Mouse (Mus musculus) heart, postnatal 14 days (tissue): Measurements from ENCODE around the gene Ptgir. TPM values are rescaled to one million over a fixed set of nuclear protein-coding genes. Genes with fewer than 3 reads are reported as not detected.
"Not testable (repeated sequence)": the region's sequence is repeated elsewhere in the genome, so short reads cannot be mapped to it uniquely, and the experiment has no call there.

Experiments used
- DNase-seq, 2 experiments: peaks; one replicate each; pipeline ENCODE4 v3.0.0; 2021 to 2022
- intact Hi-C: fragments of 180-260 bp; cut with DNase I; formaldehyde crosslinking; loops from one replicate; pipeline ENCODE4 v1.15.1; 2025
- total RNA-seq, 2 experiments: library from RNA; stranded (reverse); gene quantifications; 2 replicates each; pipeline ENCODE4 v1.2.3; 2021

The Ptgir gene
- total RNA-seq, 2 experiments from 2014 or later, result 1.4 to 1.6 TPM

- intact Hi-C loops, result loop anchor here (1.0 kb wide), 4 partner anchors 20 to 115 kb away; no protein-coding TSS in a partner anchor
- DNase-seq, result peak; percentile 79 to 85
Measured at GRCm38 (mm10) chr7:16950861-16951635, 44.8 kb downstream of the Ptgir start.

- DNase-seq, intact Hi-C loops: not testable (repeated sequence)
Measured at GRCm38 (mm10) chr7:16953776-16954175, 47.5 kb downstream of the Ptgir start.

- intact Hi-C loops, result no loop called here
- DNase-seq, result no peak
Measured at GRCm38 (mm10) chr7:16955712-16956111, 49.4 kb downstream of the Ptgir start.

- DNase-seq, result no peak
- intact Hi-C loops, result no loop called here
Measured at GRCm38 (mm10) chr7:16956410-16957265, 50.3 kb downstream of the Ptgir start.

- no peak for DNase-seq
- intact Hi-C loops, result no loop called here
Measured at GRCm38 (mm10) chr7:16959539-16960187, 53.4 kb downstream of the Ptgir start, which contains the start of gene Pnmal1. Pnmal1 (plus strand) TSS chr7:16959679.

Other genes with a start within 250 kb of the Ptgir start
- not detected for gene Ceacam15, start 230.8 kb upstream of the Ptgir start, total RNA-seq
- gene Ceacam9, start 184.6 kb upstream of the Ptgir start, total RNA-seq, result not detected
- gene Ap2s1, start 168.1 kb upstream of the Ptgir start, total RNA-seq, result 100 to 1,000 TPM in 1 of 2 experiments, 10 to 100 TPM in 1; 89.4 to 102 TPM
- 10 to 100 TPM; 26.5 to 35.4 TPM for gene Slc1a5, start 125.2 kb upstream of the Ptgir start, total RNA-seq
- 10 to 100 TPM; 65.3 to 69.1 TPM for gene Strn4, start 90.6 kb upstream of the Ptgir start, total RNA-seq
- gene Fkrp, start 89.8 kb upstream of the Ptgir start, total RNA-seq, result 10 to 100 TPM; 42.8 to 45.5 TPM
- 10 to 100 TPM; 35.3 to 35.9 TPM for gene Prkd2, start 63.6 kb upstream of the Ptgir start, total RNA-seq
- gene Dact3, start 31.2 kb upstream of the Ptgir start, total RNA-seq, result 10 to 100 TPM; 18.6 to 19.0 TPM
- under 1 TPM; 0.81 to 0.98 TPM for gene Gng8, start 14.7 kb upstream of the Ptgir start, total RNA-seq
- 100 to 1,000 TPM; 228 to 250 TPM for gene Calm3, start 17.6 kb downstream of the Ptgir start, total RNA-seq
- gene Pnmal2, start 38.2 kb downstream of the Ptgir start, total RNA-seq, result 1 to 10 TPM; 3.6 to 4.0 TPM
- not detected for gene Pnmal1, start 53.2 kb downstream of the Ptgir start, total RNA-seq
- under 1 TPM; 0.07 TPM for gene Gm42372, start 76.6 kb downstream of the Ptgir start, total RNA-seq
- 10 to 100 TPM in 1 of 2 experiments, 1 to 10 TPM in 1; 9.8 to 10.3 TPM for gene Ccdc8, start 86.2 kb downstream of the Ptgir start, total RNA-seq
- 100 to 1,000 TPM; 101 to 108 TPM for gene Ppp5c, start 121.4 kb downstream of the Ptgir start, total RNA-seq
- gene Hif3a, start 155.9 kb downstream of the Ptgir start, total RNA-seq, result 1 to 10 TPM; 4.9 to 5.4 TPM
- under 1 TPM; 0.05 TPM for gene Psg16, start 167.6 kb downstream of the Ptgir start, total RNA-seq
- not detected for gene Ceacam3, start 243.8 kb downstream of the Ptgir start, total RNA-seq